In genomic region chr3:143509531-143509930, GRCm38 (mm10) we compare ENCODE assay signal across 19 mouse cellular contexts.
DNase-seq lines count a peak whose midpoint lies in the region; ATAC-seq lines count a peak whose summit lies in the region.
"Had no signal": no experiment of that assay in that cellular context is flagged by ENCODE, and none has a peak within 500 bp of the region (broad histone marks: within the 10 kb centered on the region; RNA-seq: fewer than 3 reads in every experiment).

No protein-coding gene starts in this region.

- H3K27ac ChIP-seq in heart, embryonic 11.5 days (ENCODE audit: low read depth, low read length): peak overlapping the region; percentile 29; the same call in 1 of the 2 replicates
- H3K27ac ChIP-seq in lung, embryonic 15.5 days: peak overlapping the region; percentile 45
- H3K27ac ChIP-seq in embryonic facial prominence, embryonic 14.5 days (replicated peaks; ENCODE audit: low read depth, low read length): no peak overlapping the region
- H3K27ac ChIP-seq: heart, embryonic 15.5 days; hindbrain, embryonic 14.5 days; midbrain, embryonic 13.5 days had no signal

- H3K4me2 ChIP-seq in heart, embryonic 11.5 days: no peak overlapping the region
- no peak overlapping the region for H3K4me2 ChIP-seq in lung, embryonic 15.5 days
- no peak overlapping the region for H3K4me2 ChIP-seq in embryonic facial prominence, embryonic 14.5 days (ENCODE audit: low read depth, low read length)
- H3K4me2 ChIP-seq: heart, embryonic 15.5 days; hindbrain, embryonic 14.5 days; midbrain, embryonic 13.5 days had no signal

- H3K27me3 ChIP-seq in heart, embryonic 11.5 days (ENCODE audit: control insufficient read depth, insufficient read depth, low read length): no peaks in the 10 kb centered on the region
- H3K27me3 ChIP-seq in lung, embryonic 15.5 days: no peaks in the 10 kb centered on the region
- H3K27me3 ChIP-seq in embryonic facial prominence, embryonic 14.5 days (replicated peaks; ENCODE audit: control insufficient read depth, insufficient read depth, low read length): no peaks in the 10 kb centered on the region
- H3K27me3 ChIP-seq: heart, embryonic 15.5 days; midbrain, embryonic 13.5 days; Patski had no signal

- ATAC-seq in heart, embryonic 11.5 days (replicated peaks; ENCODE audit: insufficient number of reproducible peaks, low FRiP score, low TSS enrichment): no peak
- no peak for ATAC-seq in lung, embryonic 15.5 days (ENCODE audit: borderline replicate concordance, extremely low read depth, low FRiP score, low TSS enrichment)
- ATAC-seq in embryonic facial prominence, embryonic 14.5 days (ENCODE audit: low read depth): no peak
- ATAC-seq: forebrain, embryonic 16.5 days; intestine, postnatal 0 days; midbrain, embryonic 13.5 days; Patski had no signal

- no peaks in the 10 kb centered on the region for H3K9me3 ChIP-seq in heart, embryonic 11.5 days (replicated peaks; ENCODE audit: control insufficient read depth, low read length)
- no peaks in the 10 kb centered on the region for H3K9me3 ChIP-seq in lung, embryonic 15.5 days
- no peaks in the 10 kb centered on the region for H3K9me3 ChIP-seq in embryonic facial prominence, embryonic 14.5 days (ENCODE audit: control insufficient read depth, low read length)
- H3K9me3 ChIP-seq: heart, embryonic 15.5 days; midbrain, embryonic 13.5 days had no signal

- H3K9ac ChIP-seq in heart, embryonic 11.5 days (ENCODE audit: low read depth, low read length): no peak overlapping the region
- H3K9ac ChIP-seq in lung, embryonic 15.5 days: no peak overlapping the region
- no peak overlapping the region for H3K9ac ChIP-seq in embryonic facial prominence, embryonic 14.5 days (ENCODE audit: low read depth, low read length)
- H3K9ac ChIP-seq: heart, embryonic 15.5 days; hindbrain, embryonic 14.5 days; midbrain, embryonic 13.5 days had no signal

- H3K36me3 ChIP-seq in heart, embryonic 11.5 days (ENCODE audit: control insufficient read depth, insufficient read depth, low read length): no peaks in the 10 kb centered on the region
- no peaks in the 10 kb centered on the region for H3K36me3 ChIP-seq in lung, embryonic 15.5 days
- no peaks in the 10 kb centered on the region for H3K36me3 ChIP-seq in embryonic facial prominence, embryonic 14.5 days (ENCODE audit: control insufficient read depth, insufficient read depth, low read length)
- H3K36me3 ChIP-seq: heart, embryonic 15.5 days; midbrain, embryonic 13.5 days had no signal

- no peak for DNase-seq in heart, adult 8-10 months (ENCODE audit: low spot score)
- DNase-seq in lung, postnatal 36 days: no peak
- DNase-seq in embryonic facial prominence, embryonic 14.5 days (ENCODE audit: low spot score): peak; percentile 31
- peak; percentile 9 for DNase-seq in testis, postnatal 14 days (ENCODE audit: low spot score)
- DNase-seq in layer of hippocampus, postnatal 36 days: no peak
- DNase-seq: B cell, adult 2 months; cerebellum, adult 11-12 months; spleen, adult 18-20 months; thymus, postnatal 4 days had no signal

- H3K4me3 ChIP-seq in heart, embryonic 11.5 days (ENCODE audit: low read depth, low read length): no peak overlapping the region
- H3K4me3 ChIP-seq in lung, embryonic 15.5 days: no peak overlapping the region
- no peak overlapping the region for H3K4me3 ChIP-seq in embryonic facial prominence, embryonic 14.5 days (ENCODE audit: low read depth, low read length)
- H3K4me3 ChIP-seq: erythroblast, embryonic 14.5 days; heart, embryonic 15.5 days; midbrain, embryonic 13.5 days; myocyte had no signal

- no peaks in the 10 kb centered on the region for H3K4me1 ChIP-seq in heart, embryonic 11.5 days (ENCODE audit: control insufficient read depth, insufficient read depth, low read length)
- peaks cover 9% of the 10 kb centered on the region; the same call in 1 of the 2 replicates for H3K4me1 ChIP-seq in lung, embryonic 15.5 days
- no peaks in the 10 kb centered on the region for H3K4me1 ChIP-seq in embryonic facial prominence, embryonic 14.5 days (ENCODE audit: control insufficient read depth, insufficient read depth, low read length)
- H3K4me1 ChIP-seq: midbrain, embryonic 13.5 days had no signal

- 20% methylated on average over 5 of the region's 5 CpGs for WGBS in heart, embryonic 11.5 days (ENCODE audit: insufficient replicate concordance)
- WGBS in lung, embryonic 15.5 days: 30% methylated on average over 5 of the region's 5 CpGs
- 38% methylated on average over 5 of the region's 5 CpGs for WGBS in embryonic facial prominence, embryonic 14.5 days

Comparison
In these comparisons a context has a peak if more than half of its experiments do, and no peak if none do; other contexts are left out.
1. DNase-seq: peak in embryonic facial prominence, embryonic 14.5 days (single experiment) and testis, postnatal 14 days (single experiment); none in heart, adult 8-10 months (single experiment), lung, postnatal 36 days (single experiment) and layer of hippocampus, postnatal 36 days (0 of 2).